Mouse (Mus musculus) Muller cell, postnatal 12 days (primary cell): ENCODE measurements around the gene Gpld1.
A peak's percentile ranks its signal among the peaks of the same experiment; 100 is the strongest.

ENCODE experiments used
- DNase-seq: peaks from one replicate; pipeline ENCODE4 v3.0.0-alpha.2; 2015; ENCODE audit errors: inconsistent ontology term

The Gpld1 gene

GRCm38 (mm10) chr13:24942512-24943282, at the start of gene Gpld1:
Gpld1 (plus strand) TSS chr13:24943152.
- DNase-seq = peak; percentile 86

DNA sequence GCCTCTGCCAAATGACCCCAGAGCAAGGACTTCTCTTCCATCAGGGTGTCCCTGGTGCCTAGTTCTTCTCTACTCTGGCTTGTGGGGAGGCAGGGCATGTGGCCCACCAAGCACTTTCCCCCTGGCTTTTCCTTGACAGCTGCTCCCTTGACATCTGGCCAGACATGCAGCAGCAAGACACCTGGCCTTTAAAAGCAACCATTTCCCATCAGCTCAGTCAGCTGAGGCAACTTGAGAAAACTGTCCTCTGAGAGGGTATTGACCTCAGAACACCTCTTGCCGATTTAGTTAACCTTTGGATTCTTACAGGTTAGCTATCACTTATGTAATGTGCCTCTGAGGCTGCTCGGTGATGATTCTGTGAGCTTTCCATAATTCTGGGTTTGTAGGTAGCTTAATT, 49.1 kb upstream of the Gpld1 start:
- DNase-seq = no peak

GRCm38 (mm10) chr13:24901916-24902315, 41.0 kb upstream of the Gpld1 start:
- no peak for DNase-seq

DNA sequence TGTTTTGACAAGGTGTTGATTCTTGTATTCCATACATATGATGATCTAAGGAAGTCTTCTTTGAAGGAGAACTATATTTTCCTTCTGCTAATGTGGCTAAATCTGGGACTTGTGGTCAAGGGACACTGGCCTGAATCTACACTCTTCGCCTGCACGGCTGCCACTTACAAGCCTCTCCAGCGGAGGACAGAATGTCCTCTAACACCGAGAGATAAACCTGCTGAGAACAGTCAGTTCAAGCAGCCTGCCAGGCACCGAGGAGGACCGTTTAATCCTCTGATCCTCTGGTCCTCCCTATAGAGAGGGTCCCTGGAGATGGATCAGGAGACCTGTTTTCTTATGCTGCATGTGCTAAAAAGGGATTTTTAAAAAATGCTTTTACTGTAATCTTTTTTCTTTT, 39.5 kb upstream of the Gpld1 start:
- DNase-seq = no peak

GRCm38 (mm10) chr13:24905422-24905821, 37.5 kb upstream of the Gpld1 start:
- DNase-seq = no peak

DNA sequence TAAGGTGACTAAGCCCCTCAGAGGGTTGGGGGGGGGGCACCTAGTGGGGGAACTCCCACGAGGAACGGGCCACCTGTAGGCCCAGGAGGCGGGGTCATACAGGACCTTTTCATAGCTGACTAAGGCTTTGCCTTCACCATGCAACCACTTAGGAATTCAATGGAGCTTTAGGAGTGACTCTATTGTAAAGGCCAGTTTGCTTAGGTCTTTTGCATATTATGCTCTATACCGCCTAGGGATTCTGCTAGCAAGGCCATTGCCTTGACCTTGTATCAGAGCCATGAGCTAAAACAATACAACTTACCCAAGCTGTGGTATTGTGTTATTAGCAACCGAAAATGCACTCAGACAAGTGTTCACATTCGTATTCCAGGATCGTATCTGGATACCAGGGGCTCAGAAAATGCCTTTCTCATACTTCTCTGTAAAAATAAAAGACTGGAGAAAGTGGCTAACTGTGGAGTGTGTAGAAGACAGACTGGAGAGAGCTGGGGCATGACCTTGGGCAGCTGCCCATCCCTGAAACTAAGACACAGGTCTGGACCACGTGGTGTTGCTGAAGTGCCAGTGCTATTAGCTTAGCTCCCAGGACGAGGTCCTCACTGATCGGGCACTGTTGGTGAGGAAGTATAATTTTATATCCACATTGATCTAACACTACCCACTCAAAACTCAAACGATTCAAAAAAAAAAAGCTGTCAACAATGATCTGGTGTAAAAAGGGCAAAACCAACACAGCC, 36.0 kb upstream of the Gpld1 start:
- no peak for DNase-seq

- DNase-seq = no peak
Measured at GRCm38 (mm10) chr13:24909112-24909511, 33.8 kb upstream of the Gpld1 start.

DNA sequence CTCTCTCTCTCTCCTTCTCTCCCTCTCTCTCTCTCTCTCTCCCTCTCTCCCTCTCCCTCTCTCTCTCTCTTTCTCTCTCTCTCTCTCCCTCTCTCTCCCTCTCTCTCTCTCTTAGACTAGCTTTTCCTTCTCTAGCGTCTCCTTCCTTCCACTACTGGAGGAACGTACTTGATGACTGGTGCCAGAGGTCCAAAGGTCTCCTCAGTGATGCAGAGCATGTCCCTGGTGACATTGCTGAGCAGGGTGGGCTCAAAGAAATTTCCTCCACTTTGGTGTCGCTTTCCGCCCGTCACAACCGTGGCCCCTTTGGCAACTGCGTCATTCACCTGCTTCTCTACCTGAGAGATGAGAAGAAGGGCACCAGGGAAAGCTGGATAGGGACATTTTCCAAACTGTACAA, 29.4 kb upstream of the Gpld1 start:
- no peak for DNase-seq

DNA sequence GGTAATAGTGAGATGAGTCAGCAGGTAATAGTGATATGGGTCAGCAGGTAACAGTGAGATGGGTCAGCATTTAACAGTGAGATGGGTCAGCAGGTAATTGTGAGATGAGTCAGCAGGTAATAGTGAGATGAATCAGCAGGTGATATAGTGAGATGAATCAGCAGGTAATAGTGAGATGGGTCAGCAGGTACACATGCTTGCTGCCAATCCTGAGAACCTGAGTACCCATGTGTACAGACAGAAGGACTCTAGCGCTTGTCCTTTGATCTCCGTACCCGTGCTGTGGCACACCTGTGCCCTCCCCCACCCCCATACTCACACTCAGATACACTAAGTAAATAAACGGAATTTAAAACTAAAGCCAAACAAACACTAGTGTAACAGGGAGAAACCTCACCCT, 28.0 kb upstream of the Gpld1 start:
- no peak for DNase-seq

DNA sequence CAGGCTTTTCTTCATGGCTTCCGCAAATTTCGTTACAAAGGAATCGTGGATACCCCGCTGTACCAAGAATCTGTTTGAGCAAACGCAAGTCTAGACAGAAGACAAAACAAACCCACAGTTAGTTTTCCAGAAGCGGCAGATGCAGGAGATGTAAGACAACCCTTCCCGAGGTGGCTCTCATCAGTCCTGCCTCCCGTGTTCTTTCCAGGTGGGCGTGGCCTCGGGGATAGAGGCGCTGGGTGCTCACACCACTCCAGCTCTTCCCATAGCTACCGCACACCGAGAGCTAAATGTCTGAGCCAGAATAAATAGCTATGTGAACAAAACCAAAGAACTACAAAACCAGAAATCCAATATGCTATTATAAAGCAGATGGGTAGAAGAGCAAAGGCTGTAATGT, 27.1 kb upstream of the Gpld1 start:
- DNase-seq = no peak

- peak; percentile 38 for DNase-seq
Measured at GRCm38 (mm10) chr13:24920333-24920977, 22.5 kb upstream of the Gpld1 start.

DNA sequence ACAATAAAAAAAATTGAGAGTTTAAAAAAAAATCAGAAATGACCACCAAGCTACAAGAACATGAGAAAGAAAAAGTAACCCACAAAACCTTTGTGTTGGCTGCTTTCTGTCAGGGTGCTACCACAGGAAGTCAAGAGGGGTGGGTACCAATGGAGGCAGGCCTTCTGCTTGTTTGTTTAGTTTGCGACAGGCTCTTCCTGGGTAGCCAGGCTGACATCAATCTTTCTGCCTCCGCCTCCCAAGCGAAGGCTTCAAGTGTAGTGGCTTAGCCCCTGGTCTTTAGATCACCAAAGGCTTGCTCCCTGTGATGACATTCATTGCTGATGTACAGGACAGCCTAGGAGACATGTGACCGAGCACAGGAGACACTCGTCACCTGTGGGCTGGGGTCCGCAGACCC, 21.7 kb upstream of the Gpld1 start:
- DNase-seq = no peak

GRCm38 (mm10) chr13:24923991-24924390, 19.0 kb upstream of the Gpld1 start:
- no peak for DNase-seq

DNA sequence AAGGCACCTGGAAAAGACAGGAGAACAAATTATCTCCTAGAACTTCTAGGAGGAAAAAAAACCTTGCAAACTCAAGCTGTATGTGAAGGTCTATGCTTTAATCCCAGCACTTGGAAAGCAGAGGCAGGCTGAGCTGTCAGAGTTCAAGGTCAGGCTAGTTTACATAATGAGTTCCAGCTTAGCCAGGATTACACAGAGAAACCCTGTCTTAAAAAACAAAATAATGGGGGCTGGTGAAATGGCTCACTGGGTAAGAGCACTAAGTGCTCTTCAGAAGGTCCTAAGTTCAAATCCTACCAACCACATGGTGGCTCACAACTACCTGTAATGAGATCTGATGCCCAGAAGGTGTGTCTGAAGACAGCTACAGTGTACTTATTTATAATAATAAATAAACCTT, 12.4 kb upstream of the Gpld1 start:
- DNase-seq = no peak

DNA sequence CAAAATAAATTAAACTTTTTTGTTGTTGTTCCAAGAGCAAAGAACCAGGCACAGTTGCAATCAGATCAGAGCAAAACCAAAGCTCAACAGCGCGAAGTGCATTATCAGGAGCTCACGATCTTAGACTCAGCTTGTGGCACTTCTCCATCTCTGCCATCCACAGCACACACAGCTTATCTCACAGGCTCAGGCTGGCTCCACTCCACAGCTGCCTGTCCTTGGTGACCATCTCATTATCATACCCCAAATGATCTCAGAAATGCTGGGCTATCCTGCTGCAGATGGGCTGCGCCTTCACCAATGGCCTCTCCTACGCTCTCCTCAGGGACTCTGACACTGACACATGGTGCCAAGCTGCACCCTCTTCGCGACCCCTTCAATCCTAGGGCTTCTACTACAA, 9.8 kb upstream of the Gpld1 start:
- DNase-seq = no peak

GRCm38 (mm10) chr13:24936772-24937107, 6.2 kb upstream of the Gpld1 start:
- DNase-seq = peak; percentile 32

DNA sequence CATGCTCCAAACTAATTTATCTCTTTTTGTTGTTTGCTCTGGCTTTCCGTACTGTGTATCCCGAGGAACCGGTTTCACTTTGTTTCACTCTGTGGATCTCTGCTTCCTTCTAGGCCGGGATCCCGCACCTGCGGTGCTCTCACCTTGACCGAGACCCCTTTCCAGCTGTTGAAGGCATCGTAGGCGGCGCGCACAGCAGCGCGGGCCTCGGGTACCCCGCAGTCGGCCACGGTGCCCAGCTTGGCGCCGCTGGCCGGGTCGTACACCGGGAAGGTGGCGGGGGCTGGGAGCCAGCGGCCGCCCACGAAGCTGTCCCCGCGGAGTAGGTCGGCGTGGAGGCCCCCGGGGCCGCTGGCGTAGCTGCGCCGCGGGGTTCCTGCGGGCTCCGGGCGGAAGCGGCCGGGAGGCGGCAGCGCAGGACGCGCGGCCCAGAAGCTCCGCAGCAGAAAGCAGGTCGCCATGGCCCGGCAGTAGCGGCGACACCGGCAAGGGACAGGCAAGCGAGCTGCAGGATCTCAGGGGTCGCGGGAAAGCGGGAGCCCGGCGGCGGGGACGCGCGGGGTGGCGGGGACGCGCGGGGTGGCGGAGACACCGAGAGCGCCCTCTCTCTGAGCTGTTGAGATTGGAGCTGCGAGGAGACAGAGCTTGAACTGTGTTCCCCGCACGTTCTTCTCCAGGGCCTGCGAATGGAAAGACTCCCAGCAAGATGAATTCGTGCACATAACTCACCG, 5.7 kb upstream of the Gpld1 start, which contains the start of gene Aldh5a1:
TSS of gene Aldh5a1 (minus strand) at position 554 of the 731 bp plus-strand sequence.
- DNase-seq = peak; percentile 74

- no peak for DNase-seq
Measured at GRCm38 (mm10) chr13:24937839-24938166, 5.1 kb upstream of the Gpld1 start.

DNA sequence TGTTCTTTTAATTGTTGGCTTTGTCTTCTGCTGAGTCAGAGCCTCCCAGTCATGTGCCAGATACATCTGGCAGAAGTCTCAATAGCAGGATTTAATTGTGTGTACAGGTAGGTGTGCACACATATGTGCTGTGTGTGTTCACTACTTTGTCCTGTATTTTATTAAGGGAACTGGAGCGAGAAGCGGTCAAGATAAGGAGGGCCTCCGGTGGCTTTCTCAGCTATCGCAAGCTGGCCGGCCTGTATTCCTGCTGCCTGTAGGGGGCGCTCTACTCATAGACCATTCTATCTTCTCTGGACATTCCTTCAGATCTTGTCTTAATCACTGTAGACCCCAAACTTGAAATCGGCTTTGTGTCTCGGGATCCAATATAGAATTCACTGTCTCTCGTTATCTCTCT, 4.3 kb upstream of the Gpld1 start:
- peak; percentile 52 for DNase-seq

- DNase-seq = no peak
Measured at GRCm38 (mm10) chr13:24939472-24939871, 3.5 kb upstream of the Gpld1 start.

DNA sequence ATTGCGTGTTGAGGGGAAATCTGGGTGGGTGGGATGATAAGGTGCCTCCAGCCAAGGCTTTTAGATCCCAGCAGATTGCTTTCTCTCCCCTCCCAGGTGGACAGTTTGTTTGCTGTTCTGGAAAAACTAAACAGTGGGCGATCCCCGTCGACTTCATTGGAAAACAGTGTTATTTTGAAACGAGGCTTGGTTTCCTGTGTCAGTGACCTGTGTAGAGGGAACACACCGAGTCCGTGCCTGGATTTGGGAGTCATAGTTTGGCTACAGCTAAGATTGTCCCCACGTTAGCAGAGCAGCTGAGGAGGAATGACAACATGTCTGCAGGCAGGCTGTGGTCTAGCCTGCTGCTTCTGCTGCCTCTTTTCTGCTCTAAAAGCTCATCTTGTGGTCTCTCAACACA, 351 bp downstream of the Gpld1 start:
- no peak for DNase-seq

DNA sequence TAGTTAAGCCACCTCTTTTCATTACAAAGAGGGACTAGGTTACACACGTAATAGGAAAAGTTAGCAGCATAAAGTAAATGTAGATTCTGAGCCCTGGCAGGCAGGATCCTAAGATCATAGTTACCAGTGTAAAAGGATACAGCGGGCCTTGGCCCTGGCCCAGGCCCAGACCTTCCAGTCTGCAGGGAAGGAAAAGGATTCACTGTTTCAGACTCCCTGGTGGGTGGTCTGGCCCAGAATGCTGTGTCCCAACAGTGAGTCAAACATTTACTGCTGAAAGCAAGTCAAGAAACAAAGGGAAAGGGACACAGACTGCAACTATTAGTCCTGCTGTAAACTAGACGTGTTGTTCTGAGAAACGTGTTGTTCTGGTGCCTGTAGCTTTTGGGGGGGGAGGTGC, 2.6 kb downstream of the Gpld1 start:
- peak; percentile 94 for DNase-seq
